Mouse (Mus musculus) adrenal gland, postnatal 10 days (tissue): ENCODE measurements around the gene Arid4b. TPM values are rescaled to one million over a fixed set of nuclear protein-coding genes. Genes with fewer than 3 reads are reported as not detected.
A peak's percentile ranks its signal among the peaks of the same experiment; 100 is the strongest.

Experiments used
- DNase-seq: peaks from one replicate; pipeline ENCODE4 v3.0.0; 2021; ENCODE audit warnings: mixed read lengths
- total RNA-seq, 2 experiments: library from RNA; stranded (reverse); gene quantifications; 2 replicates each; pipeline ENCODE4 v1.2.3; 2021

Gene Arid4b
- total RNA-seq, 2 experiments from 2014 or later = 28.4 to 33.4 TPM

- no peak for DNase-seq
These were observed 621 bp upstream of the Arid4b start for GRCm38 (mm10) chr13:14062209-14063012.

- no peak for DNase-seq
These were observed 875 bp downstream of the Arid4b start for GRCm38 (mm10) chr13:14063942-14064271.

- peak; percentile 56 for DNase-seq
These were observed 1.5 kb downstream of the Arid4b start for GRCm38 (mm10) chr13:14064341-14065027.

GRCm38 (mm10) chr13:14065028-14065380 lies 2.0 kb downstream of the Arid4b start:
- DNase-seq = no peak

GRCm38 (mm10) chr13:14065701-14066100 lies 2.7 kb downstream of the Arid4b start:
- no peak for DNase-seq

GRCm38 (mm10) chr13:14068035-14068434 lies 5.0 kb downstream of the Arid4b start:
- DNase-seq = no peak

DNA sequence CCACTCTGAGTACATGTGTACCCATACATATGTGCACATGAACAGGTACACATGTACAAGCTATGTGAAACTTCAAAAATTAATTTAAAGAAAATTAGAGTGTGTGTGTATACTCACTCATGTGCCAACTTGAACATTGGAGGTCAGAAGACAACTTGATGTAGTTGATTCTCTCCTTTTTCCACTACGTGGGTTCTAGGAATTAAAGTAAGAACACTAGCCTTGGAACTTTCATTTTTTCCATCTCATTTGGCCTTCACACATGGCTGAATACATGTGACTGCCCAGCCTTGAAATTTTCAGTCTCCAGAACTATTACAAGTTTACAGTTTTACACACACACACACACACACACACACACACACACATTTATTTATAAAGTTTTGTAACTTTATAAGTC lies 6.3 kb downstream of the Arid4b start:
- no peak for DNase-seq

DNA sequence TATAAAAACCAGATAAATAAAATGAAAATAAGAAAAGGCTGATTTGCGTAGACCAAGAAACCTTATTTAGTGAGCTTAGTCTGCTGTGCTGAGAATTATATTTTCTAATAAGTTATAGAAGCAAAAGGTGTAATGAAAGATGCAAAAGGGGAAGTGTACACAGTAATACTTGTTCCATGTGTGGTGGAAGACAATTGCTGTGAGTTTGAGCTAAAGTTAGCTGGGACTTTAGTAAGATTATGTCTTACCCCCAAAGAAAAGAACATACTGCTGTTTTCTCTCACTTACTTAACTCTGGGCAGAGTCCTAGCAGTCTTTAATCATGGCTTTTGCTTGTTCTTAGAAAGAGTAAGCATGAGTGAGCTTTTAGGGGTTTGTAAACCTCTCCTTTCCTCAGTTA lies 11.3 kb downstream of the Arid4b start:
- DNase-seq = no peak

GRCm38 (mm10) chr13:14075326-14075725 lies 12.3 kb downstream of the Arid4b start:
- no peak for DNase-seq

DNA sequence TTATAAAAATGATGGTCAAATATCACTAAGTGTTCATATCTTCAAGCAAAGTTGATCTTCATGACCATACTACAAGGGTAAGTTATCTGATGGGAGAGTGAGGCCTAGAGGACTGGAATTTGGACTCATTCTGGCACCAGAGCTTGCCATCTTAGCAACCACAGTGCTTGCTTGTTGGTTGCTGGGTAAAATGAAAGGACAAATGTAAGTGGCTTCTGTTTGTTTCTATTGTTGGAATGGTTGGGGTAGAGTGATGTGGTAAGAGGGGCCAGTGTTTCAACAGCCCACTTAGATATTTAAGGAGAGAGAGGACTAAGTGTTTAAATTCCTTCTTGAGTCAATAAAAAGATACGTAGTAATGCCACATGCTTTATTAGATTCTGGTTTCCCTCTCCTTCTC lies 25.6 kb downstream of the Arid4b start:
- no peak for DNase-seq

DNA sequence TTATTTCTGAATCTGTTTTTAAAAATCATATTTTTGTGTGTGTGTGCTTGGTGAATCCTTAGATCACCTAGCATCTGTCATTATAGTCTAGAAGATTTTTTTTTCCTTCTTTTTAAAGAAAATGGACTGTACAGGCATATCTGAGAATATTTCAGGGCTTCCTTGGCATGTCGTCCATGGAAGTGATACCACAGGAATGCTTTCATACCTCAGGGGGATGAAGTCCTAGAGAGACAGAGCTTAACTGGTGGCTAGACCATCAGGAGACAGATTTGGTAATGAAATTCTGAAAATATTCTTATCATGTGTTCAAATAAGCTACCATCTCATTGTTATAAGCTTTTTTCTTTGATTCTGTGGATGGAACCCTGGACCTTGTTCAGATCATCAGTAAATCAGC lies 40.0 kb downstream of the Arid4b start:
- DNase-seq = no peak

GRCm38 (mm10) chr13:14110154-14110873 lies 47.3 kb downstream of the Arid4b start:
- DNase-seq = no peak

DNA sequence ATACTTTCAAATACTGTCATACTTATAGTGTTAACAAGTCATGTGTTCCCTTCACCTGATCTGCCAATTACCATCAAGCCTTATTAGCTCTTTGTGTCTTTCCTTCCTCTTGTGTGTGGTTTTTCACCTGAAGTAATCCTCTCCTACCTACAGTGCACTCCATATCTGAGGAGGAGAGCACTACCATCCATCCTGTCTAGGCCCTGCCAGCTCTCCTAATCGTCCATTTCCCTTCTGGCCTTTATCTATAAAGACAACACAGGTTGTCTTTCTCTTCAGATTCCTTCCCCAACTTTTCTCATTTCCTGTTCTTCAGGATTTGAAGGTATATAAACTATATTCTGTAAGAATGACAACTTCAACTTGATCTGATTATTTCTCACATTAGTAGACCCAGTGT lies 48.1 kb downstream of the Arid4b start:
- DNase-seq = no peak

GRCm38 (mm10) chr13:14113746-14114528 lies 50.9 kb downstream of the Arid4b start:
- DNase-seq = no peak

- no peak for DNase-seq
These were observed 52.8 kb downstream of the Arid4b start for GRCm38 (mm10) chr13:14115805-14116204.

DNA sequence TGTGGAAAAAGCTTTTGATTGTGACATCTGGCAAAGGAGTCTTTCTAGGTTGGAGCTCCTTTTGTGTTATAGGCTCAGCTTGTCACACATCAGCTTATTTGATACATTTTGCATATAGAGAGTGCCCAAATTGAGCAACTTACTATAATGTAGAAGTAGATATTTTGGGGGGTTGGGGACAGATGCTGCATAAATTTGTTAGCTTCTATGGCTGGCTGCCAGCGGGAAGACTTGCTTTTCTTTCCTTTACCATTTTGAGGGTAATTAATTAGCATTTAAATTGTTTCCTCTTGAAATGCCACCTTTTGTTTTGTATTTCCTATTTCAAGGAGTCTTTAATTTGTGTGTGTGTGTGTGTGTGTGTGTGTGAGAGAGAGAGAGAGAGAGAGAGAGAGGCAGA lies 68.6 kb downstream of the Arid4b start:
- DNase-seq = no peak

GRCm38 (mm10) chr13:14142294-14142966 lies 79.4 kb downstream of the Arid4b start:
- DNase-seq = no peak

DNA sequence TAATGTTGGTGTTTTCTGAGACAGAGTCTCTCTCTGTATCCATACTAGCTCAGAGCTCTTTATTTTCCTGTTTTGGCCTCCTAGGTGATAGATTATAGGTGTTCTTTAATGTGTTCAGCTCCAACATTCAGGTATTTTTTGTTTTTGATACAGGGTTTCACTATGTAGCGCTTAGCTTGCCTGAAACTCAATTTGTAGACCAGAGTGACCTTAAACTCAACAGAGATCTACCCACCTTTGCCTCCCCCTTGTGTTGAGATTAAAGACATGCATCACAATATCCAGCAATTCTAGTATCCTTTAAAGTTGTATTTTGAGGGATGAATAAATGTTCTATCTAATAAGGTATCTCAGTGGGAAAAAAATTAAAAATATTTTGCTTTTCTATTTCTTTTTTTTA lies 115.0 kb downstream of the Arid4b start:
- DNase-seq = no peak

GRCm38 (mm10) chr13:14179669-14180068 lies 116.6 kb downstream of the Arid4b start:
- no peak for DNase-seq

- no peak for DNase-seq
These were observed 182.9 kb downstream of the Arid4b start for GRCm38 (mm10) chr13:14245946-14246345.
